Mouse (Mus musculus): ENCODE results near the gene Olfm1.

GRCm38 (mm10) chr2:28171962-28172361, 20.8 kb upstream of the Olfm1 start:
- no peak for TF ChIP-seq CTCF (IDR thresholded peaks at IDR 0.05; ENCODE audit: low read depth)
- TF ChIP-seq EP300 (optimal IDR thresholded peaks at IDR 0.05) = no peak

All from stomach, postnatal 0 days (tissue).